Mouse (Mus musculus) naive thymus-derived CD4-positive, alpha-beta T cell, adult 2 months (primary cell): Measurements from ENCODE around the gene Atp11a.

Experiments used
- DNase-seq: peaks from one replicate; pipeline ENCODE4 v3.0.0-alpha.2; 2011; ENCODE audit warnings: low read depth

Atp11a gene

DNA sequence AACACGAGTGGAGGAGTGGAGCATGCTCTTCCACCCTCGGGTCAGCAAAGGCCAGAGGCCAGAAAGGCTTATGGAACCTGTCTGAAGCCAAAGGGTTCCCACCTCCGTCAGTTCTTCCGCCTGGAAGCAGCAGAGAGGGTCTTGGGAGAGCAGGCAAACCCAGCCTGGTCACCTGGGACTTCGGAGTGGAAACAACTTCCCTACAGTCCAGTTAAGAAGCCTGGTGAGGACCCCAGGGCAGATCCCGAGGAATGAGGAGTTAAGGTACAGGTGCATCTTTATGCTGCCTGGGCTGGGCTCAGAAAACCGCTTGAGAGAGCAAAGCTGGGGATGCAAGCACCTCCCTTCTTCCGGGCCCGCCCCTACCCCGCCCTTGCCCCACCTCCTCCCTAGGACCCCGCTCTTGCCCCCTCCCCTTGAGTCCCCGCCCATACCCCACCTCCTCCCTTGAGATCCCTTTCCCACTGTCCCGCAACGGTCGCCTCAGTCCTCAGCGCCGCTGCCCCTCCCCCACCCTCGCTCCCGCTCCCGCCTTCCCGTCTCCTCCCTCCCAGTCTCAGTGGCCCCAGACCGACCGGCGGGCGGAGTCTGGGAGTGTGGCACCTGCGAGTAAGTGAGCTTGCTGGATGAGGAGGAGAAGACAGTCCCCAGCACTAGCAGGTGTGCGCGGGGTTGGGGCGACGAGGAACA is 116.7 kb downstream of the Atp11a start, which contains the start of gene Mcf2l:
Gene Mcf2l, plus strand, starts transcription at position 450 of the 690 bp plus-strand sequence.
- DNase-seq = peak; percentile 37

DNA sequence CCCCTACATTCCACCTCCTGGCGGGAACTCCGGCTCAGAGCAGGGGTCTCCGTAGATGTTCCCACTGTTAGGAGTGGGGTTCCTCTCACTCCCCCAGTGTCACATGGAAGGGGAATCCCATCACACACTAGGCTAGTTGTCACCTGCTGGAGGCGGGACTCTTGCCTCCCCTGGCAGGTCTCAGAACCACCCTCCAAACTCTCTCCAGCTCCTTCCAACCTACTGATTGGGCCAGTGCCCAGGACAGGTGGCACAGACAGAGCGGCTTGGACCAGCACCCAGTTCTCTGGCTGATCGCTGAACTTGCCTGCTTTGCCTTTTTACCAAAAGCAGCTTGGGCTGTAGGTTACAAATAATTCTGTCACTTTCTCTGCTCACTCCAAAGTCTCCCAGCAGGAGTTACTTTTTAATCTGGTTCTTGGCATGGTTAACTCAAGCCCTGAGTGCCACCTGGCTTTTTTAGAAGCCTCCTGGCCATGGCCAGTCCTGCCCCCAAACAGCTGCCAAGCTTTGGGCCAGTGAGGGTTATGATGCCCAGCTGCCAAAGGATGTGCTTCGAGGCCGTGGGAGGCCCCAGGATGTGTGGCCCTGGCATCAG is 117.5 kb downstream of the Atp11a start:
- peak; percentile 14 for DNase-seq

DNA sequence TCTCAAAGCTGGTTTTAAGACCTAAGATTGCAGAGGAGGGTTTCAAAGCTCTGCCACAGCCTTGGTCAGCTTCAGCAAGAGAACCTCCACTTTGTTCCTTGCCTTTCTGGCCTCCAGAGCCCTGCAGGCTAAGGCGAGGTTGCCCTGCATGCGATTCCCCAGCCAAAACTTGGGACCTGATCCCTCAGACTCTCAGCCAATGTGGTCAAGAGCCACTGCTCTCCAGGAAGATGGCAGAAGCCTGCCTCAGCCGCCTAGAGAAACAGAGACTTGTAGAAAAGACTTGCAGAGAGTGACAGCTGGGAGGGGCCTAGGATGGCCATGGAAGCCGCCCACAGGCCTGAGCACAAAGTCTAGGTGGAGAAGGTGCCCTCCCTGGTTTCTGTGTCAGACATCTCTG is 118.2 kb downstream of the Atp11a start:
- DNase-seq = no peak

DNA sequence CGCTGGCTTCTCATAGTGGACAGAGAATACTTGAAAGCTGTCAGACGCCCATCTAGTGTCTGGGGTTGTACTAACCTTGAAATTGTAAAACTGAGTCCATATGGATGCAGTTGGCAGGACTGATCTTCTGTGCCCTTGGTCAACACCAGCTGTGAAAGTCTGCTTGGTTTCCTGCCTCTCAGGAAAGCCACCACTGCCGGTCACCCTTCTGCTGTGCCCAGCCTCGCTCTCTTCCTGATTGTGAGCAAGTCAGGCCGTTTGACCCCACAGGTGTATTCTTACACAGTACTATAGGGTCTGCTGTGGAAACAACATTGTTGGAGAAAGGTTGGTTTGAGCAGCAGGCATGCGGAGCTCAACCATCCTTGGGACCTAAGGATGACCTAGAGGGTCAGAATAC is 120.3 kb downstream of the Atp11a start:
- DNase-seq = no peak

DNA sequence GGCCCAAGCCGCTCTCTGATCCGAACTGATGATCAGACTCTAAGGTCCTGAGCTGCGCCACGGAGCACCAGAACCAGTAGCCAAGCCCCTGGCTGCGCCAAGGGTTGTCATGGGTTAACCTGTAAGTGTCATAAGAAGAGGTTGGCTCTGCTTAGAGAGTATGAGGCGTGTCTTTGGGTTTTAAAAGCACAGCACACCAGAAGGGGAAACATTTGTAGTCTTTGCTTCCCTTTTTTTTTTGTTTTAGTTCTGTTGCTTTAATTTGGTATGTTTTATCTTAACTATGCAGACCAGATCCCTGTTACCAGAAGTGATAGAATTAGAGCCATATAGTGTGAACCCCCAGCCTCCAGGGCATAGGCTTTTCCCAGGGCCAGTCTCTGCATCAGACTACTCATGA is 123.3 kb downstream of the Atp11a start:
- DNase-seq = no peak

DNA sequence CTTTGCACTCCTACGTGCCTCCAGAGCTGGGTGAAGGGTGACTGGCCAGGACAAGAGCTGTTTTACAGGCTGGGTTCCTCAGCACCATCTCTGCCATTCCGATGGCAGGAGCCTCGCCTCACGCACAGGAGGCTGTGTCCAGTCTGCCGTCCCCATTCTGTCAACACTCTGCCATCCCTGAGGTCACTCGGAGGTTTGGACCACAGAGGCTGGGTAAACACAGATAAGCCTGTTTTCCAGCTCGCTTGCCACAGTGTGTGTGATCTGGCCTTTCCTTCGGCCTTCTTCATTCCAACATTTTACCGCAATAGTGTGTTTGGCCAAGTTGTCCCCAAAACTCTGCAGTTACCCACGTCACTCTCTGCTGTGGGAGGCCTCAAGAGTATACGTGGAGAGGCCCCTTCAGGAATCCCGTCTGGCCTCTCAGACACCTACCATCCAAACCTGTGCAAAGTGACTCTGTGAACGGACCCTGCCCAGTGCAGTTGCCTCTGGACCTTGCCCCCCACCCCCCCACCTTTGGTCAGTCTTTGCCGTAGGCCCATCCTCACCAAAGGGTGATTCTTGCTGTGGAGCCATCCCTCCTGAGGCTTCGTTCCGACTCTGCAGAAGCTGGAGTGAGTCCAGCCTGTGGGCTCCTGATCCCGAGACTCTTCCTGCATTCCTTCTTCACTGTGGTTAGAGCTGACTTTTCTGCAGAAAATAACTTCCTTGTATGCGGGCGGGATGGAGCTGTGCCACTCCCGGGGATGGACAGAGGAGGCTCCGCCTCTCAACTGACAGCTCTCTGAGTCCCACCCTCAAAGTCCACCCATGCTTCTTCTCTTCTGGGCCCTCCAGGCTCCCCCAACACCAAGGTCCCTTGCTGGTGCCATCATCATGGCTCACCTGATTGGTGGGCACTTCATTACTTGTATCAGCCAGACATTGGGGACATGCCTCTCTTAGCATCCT is 126.5 kb downstream of the Atp11a start:
- no peak for DNase-seq

DNA sequence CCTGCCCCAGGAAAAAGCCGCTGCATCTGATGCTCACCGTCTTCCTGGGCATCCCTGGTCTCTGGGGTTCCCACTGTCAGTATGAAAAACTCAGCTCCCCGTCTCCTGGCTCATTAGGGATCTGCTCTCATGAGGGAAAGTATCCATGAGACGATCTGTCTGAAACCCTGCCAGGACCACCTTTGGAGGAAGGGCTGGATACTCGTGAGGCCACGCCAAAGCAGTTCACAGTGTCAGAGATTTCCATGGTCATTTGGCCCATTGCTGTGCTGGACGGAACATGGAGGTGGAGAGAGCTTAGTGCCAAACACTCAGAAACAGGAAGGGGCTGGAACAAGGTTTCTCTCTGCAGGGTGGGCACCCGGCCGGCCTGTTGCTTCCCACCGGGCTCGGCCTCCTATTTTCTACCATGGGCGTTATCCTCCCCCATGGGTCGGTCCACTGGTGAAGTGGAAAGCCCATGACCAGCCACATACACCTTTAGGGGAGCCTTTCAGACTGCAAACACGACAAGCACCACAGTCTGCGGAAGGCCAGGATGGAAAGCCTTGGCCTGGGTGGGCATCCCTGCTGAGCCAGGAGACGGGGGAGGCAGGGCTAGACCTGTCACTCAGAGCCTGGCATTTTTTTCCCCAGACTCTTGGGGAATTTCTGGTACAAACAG is 131.1 kb downstream of the Atp11a start:
- no peak for DNase-seq

DNA sequence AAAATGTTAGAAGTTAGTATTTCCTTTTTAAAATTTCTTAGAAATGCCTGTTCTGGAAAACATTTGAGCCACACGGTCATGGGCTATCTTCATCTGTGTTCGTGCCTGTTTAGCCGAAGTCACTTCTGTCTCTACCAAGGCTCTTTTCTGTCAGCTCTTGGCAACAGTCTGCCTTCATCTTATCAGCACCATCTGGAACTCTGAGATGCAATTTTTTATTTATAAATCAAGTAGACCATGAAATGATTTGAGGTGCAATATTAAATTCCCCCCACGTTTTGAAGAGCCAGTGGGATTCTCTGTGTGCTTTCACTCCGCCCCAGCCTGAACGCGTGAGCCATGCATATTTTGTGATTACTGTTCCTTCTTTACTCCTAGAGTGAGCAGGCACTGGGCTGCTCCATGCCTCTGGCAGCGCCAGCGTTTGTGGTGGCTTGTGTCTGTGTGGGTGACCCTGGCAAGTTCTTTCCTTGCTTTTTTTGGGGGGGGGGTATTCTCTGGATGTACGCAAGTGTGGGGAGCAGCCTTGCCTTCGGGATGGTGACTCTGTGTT is 132.3 kb downstream of the Atp11a start:
- DNase-seq = no peak

DNA sequence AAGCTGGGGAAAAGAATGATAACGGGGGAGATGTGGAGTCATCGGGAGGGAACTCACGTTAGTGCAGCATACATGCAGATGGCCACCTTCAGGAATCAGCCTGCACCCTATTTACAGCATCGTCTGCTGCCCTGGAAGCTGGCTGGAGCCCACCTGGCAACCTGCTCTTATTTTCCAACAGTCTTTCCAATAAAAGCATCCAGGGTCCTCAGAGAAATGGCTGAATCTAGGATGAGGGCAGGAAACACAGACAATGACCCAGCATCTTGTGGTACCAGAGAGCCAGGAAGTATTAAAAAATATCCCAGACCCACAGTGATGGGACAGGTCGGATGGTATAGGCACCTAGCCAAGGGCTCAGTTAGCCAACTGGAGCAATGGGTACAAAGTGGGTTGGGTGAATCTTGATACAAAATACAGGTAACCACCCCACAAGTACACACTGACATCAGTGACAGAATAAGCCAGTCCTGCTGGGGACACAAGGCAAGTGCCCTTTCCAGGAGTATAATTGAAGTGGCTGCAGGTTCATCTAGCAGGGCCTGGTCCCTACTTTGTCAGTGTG is 136.2 kb downstream of the Atp11a start:
- no peak for DNase-seq

DNA sequence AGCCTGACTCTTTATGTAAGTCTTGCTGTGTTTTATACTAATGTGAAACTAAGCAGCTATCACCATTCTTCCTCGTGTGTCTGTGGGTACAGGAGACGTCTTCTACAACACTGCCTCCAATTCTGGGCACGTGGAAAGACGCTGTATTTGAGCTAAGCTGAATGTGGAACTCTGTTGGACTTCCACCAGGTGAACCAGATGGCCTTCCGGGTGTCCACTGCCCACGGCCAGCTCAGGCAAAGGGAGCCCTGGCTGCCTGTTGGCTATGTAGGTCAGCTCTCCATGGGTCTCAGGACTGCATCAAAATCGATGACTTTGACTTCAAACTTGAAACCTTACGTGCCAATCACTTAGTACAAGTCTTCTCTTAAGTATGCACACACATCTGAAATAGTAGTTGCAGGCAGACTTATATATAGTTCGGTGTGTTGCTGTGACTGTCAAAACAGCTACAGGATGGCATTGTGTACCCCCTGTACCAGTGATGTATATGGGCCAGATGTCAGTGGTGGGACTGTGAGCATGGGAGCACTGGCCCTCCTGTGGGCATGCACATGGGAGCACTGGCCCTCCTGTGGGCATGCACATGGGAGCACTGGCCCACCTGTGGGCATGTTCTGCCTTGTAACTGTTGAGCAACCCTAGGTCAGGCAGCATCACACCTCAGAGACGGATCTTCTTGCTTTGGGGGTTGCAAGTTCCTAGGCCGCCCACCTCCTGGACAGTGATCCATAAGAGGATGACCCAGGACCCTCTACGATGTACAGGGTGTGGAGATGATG is 137.2 kb downstream of the Atp11a start:
- DNase-seq = no peak

DNA sequence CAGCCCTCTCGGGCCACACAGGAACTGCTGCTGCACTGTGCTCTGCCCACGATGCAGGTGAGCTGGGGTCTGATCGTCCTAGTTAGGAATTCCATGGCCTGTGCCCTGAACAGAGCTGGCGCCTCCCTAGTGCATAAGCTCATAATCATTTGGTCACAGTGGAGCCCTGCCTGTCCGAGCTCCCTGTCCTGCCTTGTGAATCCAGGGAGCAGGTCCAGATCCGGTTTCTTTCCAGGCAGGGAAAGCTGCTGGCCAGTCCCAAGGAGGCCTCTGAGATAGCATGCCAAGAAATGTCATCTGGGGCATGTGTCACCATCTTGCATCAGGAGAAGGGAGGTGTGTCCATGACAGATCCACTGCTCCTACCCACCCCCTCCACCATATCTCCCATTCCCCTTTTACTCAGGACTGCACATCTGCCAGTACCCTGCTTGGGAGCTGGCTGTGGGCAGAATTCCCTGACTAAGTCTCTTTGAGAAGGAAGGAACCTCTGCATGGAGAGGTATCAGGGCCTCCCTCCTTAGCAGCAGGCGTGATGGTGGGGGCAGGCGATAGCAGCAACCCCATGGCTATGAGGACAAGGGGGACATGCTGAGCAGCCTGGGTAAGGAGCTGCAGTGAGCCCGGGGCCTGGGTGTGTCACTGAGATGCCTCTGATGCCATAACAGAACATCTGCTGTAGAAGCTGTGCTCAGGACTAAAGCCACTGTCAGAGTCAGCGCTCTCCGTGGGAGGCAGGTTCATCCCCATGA is 138.1 kb downstream of the Atp11a start:
- no peak for DNase-seq

DNA sequence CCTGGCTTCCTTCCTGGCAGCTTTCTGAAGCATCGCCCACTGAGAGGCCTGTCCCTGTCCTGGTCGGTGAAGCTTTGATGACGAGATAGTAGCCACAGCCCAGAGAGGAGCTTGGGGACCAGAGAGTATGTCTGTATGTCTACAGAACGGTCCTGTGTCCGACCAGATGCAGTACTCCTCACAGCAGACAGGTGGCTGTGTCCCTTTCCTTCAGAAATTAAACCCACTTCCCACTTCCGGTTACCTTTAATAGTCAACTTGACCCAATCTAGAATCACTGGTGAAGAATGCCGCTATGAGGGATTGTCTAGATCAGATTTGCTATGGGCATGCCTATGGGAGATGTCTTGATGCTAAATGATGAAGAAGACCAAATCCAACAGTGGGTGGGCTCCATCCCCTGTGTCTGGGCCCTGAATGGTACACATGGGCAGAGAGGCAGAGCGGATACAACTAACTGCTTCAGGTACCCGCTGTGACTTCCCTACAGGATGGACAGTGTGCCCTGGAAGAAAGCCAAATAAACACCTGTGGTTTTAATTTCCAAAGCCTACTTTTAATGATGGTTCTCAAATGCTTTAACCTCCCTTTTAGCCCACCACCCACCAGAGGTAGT is 138.8 kb downstream of the Atp11a start:
- no peak for DNase-seq

DNA sequence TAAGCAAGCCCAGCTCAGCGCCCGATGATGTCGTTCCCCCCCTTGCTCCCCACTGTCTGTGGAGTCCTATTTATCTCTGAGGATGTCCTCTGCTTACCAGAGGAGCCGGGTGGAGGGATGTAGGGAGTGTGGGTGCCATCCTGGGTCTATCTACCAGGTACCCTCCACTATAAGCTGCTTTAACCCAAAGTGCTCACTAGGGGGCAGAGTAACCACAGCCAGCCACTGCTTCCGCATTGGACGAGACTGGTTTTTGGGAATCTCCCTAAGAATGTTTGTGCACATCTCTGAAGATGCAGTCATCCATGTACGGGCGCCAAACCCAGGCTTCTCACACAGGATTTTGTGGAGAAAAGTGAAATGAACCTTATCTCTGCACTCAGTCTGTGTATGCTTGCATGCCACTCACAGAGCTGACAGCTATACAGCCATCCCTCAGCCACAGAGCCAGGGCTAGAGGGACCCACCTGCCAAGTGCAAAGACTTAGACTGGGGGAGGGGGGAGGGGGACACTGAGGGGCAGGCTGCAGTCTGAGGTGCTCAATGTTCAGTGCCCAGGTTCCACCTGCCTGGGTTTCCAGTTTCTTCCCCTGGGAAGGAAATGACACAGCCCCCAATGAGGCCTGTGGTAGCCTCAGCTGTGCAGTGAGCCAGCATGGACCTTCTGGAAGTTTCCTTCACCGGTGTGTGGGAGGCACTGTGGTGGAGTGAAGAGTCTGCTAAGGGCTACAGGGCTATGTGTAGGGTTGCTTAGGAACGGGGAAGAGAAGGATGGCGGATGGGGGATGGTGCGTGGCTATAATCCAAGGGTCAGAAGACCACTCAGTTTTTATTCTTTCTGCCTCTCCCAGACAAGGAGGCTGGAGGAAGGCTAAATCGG is 139.9 kb downstream of the Atp11a start:
- DNase-seq = peak; percentile 24

DNA sequence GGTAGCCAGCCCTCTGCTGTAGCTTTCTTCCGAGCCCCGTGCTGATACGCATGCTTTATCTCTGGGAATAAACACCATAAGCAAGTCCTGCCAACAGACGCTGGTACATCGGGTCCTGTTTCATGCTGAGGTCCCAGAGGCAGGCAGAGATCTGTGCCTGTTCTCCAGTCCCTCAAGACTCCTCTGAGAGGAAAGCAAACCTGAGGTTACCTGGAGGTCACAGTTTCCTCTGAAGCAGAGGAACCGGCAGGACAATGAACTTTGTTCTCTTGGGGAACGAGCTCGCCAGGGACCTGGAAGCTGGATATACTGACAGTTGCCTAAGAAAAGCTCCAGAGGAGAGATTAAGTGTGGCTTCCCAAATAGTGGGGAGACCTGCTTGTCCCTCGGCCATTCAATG is 141.0 kb downstream of the Atp11a start:
- DNase-seq = no peak

DNA sequence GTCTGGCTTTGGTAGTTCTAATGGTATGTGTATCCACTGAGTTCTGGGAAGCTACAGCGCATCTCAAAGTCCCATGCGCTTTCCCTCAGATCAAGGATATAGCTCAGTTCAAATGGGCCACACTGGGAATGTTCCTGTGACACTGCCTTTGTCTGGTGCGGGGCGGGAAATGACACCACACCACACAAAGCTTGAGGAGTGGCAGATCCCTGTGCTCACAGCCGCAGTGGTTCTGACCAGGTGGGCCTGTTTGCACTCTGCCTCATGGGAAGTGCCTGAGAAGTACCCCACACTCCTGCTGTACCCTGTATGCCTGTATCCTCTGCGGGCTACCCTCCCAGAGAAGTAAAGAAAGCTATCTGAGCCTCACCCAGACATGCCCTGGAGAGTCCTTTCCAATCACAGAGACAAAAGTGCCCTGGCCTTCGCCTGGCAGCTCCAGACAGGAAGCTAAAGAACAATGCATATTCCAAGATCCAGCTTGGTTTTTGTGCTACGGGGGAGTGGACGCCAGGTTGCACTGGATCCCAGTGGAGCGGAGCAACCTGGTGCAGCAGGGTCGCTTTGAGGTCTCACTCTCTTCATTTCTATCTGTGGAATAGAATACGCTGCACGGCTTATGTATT is 147.1 kb downstream of the Atp11a start:
- DNase-seq = no peak

DNA sequence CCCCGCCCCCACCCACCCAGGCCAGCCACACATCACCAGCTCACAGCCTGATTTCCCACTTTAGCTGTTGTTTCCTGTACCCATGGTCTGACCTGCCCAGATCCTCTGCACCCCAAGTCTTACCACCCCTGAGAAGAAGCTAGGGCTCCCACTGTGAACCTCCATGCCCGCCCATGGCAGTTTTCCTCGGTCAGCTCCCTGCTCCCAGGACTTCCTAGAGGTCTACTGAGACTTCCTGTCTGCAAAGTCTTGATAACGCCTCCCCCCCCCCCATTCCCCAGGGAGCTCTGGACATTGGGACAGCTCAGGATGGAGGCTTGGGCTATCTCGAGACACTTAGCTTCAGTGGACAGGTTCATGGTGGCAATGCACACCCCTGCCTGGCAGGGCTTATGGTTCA is 148.3 kb downstream of the Atp11a start:
- no peak for DNase-seq

DNA sequence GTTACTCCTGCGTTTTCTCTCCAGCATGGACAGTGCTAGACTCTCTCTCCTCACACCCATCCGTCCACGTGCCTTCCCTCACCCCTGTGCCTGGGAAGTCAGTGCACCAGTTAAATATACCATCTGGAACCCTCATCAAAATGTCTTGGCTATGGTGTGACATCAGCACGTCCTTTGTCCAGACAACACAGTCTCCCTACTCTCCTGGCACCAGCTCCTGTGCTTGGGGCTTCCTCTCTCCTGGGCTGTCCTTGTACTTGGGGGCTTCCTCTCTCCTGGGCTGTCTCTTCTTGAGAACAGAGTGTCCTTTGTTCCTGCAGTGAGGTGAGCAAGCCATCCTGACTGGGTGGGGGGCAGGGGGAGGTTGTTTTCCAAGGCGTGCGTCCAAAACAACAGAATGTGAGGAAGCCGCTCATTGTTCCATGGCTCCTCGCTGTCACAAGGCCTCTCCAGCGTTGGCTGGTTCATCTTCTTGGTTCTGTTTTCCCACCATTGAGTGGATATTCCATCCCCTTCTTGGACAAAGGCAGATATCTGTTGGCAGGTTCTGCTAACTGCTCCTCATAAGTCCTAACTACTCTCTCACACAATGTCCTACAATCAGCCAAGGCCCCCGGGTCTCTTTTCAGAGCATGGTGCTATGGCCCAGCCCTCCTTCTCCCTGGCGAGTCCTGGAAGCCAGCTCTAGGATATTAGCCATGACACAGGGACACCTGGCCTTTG is 148.9 kb downstream of the Atp11a start:
- DNase-seq = no peak
